Mouse (Mus musculus) layer of hippocampus, postnatal 10 days (tissue): ENCODE measurements at regions not wholly inside any gene's neighbourhood (a gene's known extent, or its start where the extent isn't known, plus 50 kb on each side); places are given as distances from the start of the nearest gene placed in this dataset.

Source experiments
- DNase-seq, 2 experiments: peaks; one replicate each; pipeline ENCODE4 v3.0.0; 2021; ENCODE audit warnings: low spot score in 2 of 2

DNA sequence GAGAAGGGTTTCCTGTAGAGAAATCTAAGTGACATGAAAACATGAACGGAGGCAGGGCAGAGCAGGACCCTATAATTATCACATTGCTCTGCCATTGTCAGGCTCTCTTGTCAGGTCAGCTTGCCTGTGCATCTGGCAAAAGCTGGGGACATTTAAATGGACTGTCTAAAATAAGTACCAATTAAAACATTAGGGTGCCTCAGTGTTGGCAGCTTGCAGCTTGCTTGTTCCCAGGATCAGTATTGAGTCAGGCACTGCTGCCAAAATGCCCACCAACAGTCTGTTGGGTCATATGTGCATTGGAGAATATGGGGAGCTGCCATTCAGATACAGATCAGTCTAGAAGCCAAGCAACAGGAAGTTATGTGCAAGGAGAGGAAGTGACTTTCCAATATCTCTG lies 349.5 kb upstream of the B3gat1 start:
- DNase-seq, result peak; percentile 46 to 51

DNA sequence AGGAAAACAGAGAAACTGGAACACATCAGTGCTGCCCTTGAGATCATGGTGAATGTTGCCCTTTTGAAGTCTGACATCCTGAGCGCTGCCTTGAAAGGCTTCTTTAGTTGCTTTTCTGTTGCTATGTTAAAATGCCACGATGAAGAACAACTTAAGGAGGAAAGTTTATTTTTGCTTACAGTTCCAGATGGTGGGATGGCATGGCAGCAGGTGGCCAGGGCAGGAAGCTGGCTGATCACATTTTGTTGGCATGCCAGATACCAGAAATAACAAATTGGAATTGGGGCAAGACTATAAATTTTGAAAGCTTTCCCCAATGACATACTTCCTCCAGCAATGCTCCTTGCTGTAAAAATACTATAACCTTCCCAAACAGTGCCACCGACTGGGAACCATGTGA lies 334.9 kb upstream of the B3gat1 start:
- no peak for DNase-seq

- no peak for DNase-seq
These were observed 310.4 kb upstream of the B3gat1 start for GRCm38 (mm10) chr9:26422897-26423823.

DNA sequence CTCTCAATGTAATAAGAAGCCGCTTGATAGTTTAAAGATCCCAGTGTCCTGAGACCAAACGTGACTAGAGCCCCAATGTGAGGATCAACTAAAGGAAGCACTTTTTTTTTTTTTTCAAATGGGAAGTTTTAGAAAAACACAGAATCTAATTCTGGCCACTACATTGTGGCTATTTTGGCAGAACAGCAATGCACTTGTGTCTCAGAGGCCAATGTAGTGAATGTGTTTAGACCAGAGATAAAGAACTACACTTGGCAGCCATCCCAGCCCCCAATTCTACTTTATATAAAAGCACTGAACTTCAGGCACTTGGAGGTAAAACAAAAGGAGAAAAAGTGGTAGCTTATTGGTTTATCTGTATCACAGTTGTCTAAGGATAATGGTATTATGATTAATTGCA lies 298.0 kb upstream of the B3gat1 start:
- DNase-seq, result peak in 1 of 2 experiments; percentile 25

GRCm38 (mm10) chr9:26437244-26437643 lies 296.3 kb upstream of the B3gat1 start:
- no peak for DNase-seq

DNA sequence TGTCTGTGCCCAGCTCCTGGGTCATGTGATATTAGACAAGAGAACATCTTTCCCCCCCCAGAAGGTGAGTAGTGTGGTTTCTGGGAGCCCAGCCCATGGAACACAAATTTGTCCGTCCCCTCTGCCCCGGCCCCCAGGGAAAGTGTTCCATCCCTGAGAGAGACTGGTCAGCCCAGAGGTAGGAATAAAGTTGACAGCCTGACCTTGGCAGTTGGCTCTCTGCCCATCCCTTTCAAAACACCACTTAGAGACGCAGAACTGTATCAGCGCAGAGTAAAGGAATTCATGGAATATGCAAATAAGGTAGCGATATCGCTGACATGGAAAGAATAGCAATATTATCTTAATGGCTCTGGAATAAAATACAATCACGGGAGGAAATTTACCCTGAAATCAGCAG lies 279.6 kb upstream of the B3gat1 start:
- no peak for DNase-seq

DNA sequence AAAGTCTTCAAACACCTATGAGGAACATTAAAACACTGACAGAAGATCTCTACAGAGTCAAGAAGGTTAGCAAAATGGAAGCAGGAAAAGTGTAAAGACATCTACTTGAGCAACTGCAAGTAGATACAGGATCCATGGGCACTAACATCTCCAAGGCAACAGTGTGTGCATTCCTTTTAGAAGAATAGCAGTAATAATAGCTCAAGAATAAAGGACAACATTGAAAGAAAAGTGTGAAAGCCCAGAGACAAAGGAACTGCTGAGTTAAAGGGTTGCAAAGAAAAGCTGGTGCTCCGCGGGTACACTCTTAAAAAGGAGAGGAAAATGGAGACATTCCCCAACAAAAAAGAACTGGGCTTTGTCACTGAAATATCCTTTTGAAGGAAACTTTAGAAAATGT lies 272.4 kb upstream of the B3gat1 start:
- DNase-seq, result no peak

DNA sequence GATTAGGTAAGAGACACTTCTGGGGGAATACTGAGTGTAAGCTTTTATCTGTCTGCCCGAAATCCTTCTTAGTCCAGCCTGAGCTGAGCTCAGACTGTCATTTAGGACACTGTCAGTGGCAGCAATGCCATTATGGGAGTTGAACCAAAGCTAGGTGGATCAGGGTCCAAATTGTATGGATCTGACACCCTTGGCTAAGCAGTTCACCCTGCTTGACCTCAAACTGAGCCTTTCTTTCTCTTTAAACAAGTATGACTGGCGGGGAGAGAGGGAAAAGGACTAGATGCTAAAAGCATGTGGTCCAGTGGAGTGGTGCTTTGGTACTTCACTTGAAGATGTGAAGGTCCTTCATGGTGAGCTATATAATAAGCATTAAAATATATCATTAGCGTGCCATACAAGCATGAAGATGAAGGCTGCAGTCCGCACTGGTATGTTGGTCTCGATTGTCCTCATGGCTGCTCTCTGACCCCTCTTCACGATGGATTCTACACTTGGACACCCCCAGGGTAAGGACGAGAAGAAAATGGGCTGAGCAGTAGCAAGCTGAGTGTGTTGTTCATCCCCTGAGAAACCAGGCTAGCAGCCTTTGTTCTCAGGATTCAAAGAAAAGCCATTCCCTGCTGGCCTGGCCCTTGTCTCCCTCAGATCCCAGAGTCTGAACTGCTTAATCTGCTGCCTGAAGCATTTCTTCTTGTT lies 262.7 kb upstream of the B3gat1 start:
- DNase-seq, result no peak

GRCm38 (mm10) chr9:26476341-26476740 lies 257.2 kb upstream of the B3gat1 start:
- no peak for DNase-seq

DNA sequence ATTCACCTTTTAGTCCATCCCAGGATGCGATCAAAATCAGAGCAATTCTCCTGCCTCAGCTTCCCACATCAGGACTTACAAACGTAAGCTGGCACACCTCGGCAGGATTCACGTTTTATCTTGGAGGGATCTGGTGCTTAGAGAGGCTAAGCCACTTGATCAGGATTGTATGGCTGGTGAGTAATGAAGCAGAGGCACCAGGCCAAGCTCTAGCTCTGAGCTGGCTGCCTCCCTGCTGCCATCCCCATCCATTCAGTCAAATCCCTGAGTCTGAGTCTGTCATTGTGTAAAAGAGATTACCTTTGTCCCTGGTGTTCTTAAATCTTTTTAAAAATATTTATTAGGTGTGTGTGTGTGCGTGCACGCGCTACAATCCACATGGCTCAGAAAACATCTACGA lies 252.6 kb upstream of the B3gat1 start:
- peak in 1 of 2 experiments; percentile 25 for DNase-seq

DNA sequence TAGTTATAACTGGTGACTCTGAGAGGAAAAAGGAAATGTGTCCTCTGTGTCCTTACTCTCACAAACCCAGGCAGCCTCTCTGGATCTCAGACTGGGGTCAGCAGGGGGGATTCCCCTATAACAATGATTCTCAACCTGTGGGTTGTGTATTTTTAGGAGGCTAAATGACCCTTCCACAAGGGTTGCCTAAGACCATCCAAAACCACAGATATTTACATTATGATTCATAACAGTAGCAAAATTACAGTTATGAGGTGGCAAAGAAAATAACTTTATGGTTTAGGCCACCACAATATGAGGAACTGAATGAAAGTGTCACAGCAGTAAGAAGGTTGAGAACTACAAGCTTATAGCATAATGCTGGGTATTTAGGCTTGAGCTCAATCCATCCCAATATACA lies 251.6 kb upstream of the B3gat1 start:
- DNase-seq, result no peak

DNA sequence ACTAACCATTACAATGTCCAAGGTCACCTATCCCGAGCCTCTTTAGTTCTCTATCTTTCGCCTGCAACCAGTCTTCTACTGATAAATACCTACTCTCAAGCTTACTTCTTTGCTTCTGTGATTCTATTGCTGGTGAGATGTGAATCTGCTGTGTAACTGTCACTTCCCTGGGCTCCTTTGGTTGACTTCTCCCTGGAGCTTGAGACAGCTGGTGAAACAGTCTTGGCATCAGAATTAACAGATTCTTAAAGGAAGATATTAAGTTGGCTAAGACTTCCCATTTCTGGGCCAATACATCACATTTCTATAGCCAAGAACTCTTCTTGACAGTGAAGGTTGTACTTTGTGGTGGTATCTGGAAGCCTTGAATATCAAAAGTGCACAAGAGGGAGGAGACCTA lies 239.8 kb upstream of the B3gat1 start:
- DNase-seq, result no peak

- no peak for DNase-seq
These were observed 231.5 kb upstream of the B3gat1 start for GRCm38 (mm10) chr9:26502027-26502426.

- no peak for DNase-seq
These were observed 227.6 kb upstream of the B3gat1 start for GRCm38 (mm10) chr9:26505941-26506340.

DNA sequence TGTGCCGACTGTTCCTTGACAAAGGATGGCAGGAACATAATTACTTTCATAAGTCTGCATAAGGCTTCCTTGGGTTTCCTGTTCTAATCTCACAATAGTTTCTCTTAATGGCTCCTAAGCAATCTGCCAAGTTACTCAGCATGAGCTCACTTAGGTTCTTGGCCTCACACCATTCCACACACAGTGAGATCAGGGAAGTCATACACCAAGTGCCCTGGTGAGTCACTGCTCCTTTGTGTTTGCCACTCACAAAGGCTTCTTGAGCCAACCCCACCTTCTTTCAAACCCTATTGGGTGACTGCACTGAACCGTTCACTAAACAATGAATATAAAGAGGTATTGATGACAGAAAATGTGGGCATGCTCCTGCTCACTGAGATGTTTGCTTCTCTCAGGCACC lies 214.9 kb upstream of the B3gat1 start:
- no peak for DNase-seq

DNA sequence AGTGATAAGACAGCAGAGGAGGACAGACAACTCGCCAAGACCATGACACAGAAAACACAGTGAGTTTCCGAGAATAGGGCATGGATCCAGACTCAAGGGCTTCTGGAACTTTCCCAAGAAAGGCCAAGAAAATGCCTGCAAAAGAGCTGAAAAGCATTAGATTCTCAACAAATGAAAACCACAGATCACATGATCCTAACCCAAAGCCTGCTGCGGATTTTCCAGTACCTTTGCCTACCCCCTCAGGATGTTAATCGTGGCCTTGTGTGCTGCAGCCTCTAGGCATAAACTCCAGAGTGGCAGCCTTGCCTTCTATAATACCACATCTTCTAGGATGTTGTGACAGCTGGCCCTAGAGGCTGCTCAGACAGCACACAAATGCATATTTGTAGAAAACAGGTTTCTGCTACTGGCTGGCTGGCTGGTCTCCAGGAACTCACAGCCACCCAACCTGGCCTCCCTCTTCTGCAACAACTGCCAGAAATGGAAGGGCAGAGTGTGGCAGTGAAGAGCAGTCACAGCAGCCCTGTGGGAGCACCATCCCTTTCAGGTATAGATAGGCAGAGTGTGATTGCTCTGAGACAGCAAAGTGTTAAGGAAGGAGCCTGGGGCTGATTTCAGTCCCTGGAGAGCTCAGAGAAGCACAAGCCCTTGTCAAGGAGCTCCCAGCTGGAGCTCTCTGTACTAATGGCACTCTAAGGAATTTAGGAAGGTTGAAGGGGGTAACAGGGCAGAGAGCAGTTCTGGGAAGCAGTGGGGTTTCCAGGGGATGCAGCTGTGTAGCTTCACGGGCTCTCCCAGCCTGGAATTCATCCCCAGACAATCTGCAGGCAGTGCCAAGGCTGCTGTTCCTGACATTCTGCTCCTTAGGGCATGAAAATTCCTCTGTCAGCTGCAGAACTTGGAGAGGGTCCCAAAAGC lies 213.7 kb upstream of the B3gat1 start:
- peak; percentile 16 to 35 for DNase-seq

DNA sequence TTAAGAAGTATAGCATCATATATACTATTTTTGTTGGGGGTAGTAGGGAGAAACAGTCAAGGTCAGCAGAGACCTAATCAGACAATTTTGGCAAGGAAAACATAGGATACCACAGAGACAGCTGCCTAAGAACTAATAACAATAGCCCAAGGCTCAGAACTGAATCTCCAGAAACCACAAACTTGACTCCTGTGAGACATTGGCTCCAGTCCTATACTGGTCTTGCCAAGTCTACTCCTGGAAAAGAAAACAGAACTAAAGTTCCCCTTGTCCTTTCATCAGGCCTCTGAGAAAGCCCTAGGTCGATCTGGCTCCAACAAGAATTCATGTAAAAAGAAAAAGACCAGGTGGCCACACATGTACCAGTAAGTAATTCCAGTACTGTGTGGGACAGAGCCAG lies 209.4 kb upstream of the B3gat1 start:
- no peak for DNase-seq

DNA sequence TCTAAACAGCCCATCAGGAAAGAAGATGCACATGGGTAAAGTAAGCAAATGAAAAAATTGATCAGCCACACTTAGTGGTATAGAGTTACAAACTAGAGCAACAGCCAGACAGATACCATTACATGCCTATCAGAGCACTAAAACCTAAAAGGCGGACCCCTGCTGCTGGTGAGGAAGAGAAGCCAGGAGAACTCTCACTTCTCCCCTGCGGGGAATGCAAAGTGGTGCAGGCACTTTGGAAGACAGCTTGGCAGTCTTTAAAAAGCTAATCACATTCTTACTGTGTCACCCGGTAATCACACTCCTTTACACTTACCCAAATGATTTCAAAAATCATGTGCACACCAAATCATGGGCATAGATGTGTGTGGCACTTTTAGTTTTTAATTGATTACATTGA lies 204.8 kb upstream of the B3gat1 start:
- DNase-seq, result no peak

GRCm38 (mm10) chr9:26539042-26539441 lies 194.5 kb upstream of the B3gat1 start:
- no peak for DNase-seq

DNA sequence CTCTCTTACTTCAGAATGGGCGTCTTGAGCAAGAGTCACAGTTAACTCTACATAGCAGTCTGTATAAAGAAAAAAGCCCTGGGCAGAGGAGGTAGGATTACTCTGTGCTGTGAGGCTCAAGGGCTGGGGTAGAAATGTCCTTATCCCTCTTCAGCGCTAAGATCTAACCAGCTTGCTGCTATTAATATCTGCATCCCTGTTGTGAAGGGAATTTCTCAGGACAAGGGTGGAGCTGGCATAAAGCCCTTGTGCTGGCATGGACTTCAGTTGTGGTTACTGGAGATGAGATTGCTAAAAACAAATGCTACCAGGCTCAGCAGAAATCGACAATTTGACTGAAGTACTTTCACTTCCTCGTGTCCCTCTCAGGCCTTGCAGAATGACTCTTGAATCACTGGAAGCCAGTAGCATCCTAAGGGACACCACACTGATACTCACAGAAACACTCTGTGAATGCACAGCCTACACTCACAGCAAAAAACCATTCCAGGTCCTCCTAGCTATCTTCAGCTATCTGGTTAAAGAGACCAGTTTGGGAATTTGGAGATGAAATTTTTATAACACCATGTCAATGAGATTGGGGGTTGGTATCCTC lies 185.1 kb upstream of the B3gat1 start:
- DNase-seq, result peak in 1 of 2 experiments; percentile 28

DNA sequence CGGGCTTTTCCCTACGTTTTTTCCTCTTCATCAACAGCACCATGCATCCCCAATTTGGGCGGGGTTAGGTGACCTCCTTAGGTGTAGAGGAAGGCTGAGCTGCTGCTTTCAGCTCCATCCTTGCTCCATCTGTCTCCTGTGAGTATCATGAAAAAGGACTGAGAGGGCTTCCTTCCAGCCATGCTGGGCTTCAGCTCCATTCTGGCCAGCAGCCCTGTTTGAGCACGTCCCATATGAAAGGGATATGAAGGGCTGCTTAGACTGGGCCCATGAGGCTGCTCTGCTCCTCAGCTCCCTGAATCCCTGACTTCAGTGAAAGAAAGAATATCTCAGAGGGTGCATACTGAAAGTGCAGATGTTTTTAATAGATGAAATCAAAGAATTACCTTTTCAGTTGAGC lies 184.4 kb upstream of the B3gat1 start:
- no peak for DNase-seq
